Mouse (Mus musculus): Measurements from ENCODE around the gene Madd.

Gene Madd

GRCm38 (mm10) chr2:91169587-91170322 is 13.9 kb downstream of the Madd start:
- 67% methylated on average over 25 of the region's 25 CpGs for WGBS

- WGBS, result 82% methylated on average over 4 of the region's 4 CpGs
Measured at GRCm38 (mm10) chr2:91167629-91168028, 16.0 kb downstream of the Madd start.

GRCm38 (mm10) chr2:91164991-91165390 is 18.6 kb downstream of the Madd start:
- 73% methylated on average over 6 of the region's 6 CpGs for WGBS

- WGBS, result 88% methylated on average over 5 of the region's 5 CpGs
Measured at GRCm38 (mm10) chr2:91163532-91163931, 20.1 kb downstream of the Madd start.

GRCm38 (mm10) chr2:91162952-91163351 is 20.7 kb downstream of the Madd start:
- 76% methylated on average over 4 of the region's 4 CpGs for WGBS

GRCm38 (mm10) chr2:91160591-91160990 is 23.0 kb downstream of the Madd start:
- 73% methylated on average over 6 of the region's 6 CpGs for WGBS

- 54% methylated on average over 6 of the region's 6 CpGs for WGBS
Measured at GRCm38 (mm10) chr2:91157002-91157752, 26.5 kb downstream of the Madd start.

- 89% methylated on average over 3 of the region's 3 CpGs for WGBS
Measured at GRCm38 (mm10) chr2:91154091-91154490, 29.5 kb downstream of the Madd start.

- 90% methylated on average over 3 of the region's 3 CpGs for WGBS
Measured at GRCm38 (mm10) chr2:91152885-91153377, 30.7 kb downstream of the Madd start.

GRCm38 (mm10) chr2:91151331-91151730 is 32.3 kb downstream of the Madd start:
- 48% methylated on average over 1 of the region's 1 CpGs for WGBS

- 97% methylated on average over 11 of the region's 11 CpGs for WGBS
Measured at GRCm38 (mm10) chr2:91143401-91143800, 40.2 kb downstream of the Madd start.

- 84% methylated on average over 6 of the region's 6 CpGs for WGBS
Measured at GRCm38 (mm10) chr2:91142920-91143319, 40.7 kb downstream of the Madd start.

GRCm38 (mm10) chr2:91139764-91140163 is 43.9 kb downstream of the Madd start:
- WGBS, result 77% methylated on average over 8 of the region's 8 CpGs

GRCm38 (mm10) chr2:91139311-91139710 is 44.3 kb downstream of the Madd start:
- 77% methylated on average over 5 of the region's 5 CpGs for WGBS

- WGBS, result 57% methylated on average over 6 of the region's 6 CpGs
Measured at GRCm38 (mm10) chr2:91137481-91137880, 46.2 kb downstream of the Madd start.

GRCm38 (mm10) chr2:91136513-91137412 is 46.9 kb downstream of the Madd start:
- 64% methylated on average over 11 of the region's 11 CpGs for WGBS

- WGBS, result 74% methylated on average over 3 of the region's 3 CpGs
Measured at GRCm38 (mm10) chr2:91132035-91132434, 51.6 kb downstream of the Madd start.

GRCm38 (mm10) chr2:91131251-91131650 is 52.4 kb downstream of the Madd start:
- 95% methylated on average over 15 of the region's 15 CpGs for WGBS

GRCm38 (mm10) chr2:91130126-91130525 is 53.5 kb downstream of the Madd start:
- 73% methylated on average over 6 of the region's 6 CpGs for WGBS

- 85% methylated on average over 5 of the region's 5 CpGs for WGBS
Measured at GRCm38 (mm10) chr2:91128761-91129160, 54.9 kb downstream of the Madd start.

- WGBS, result 82% methylated on average over 10 of the region's 10 CpGs
Measured at GRCm38 (mm10) chr2:91125101-91125500, 58.5 kb downstream of the Madd start.

GRCm38 (mm10) chr2:91123521-91123920 is 60.1 kb downstream of the Madd start:
- 82% methylated on average over 6 of the region's 6 CpGs for WGBS
